Mouse (Mus musculus): Measurements from ENCODE around the gene Lcp1. TPM values are rescaled to one million over a fixed set of nuclear protein-coding genes. Genes with fewer than 3 reads are reported as not detected.
"Not testable (repeated sequence)": the region's sequence is repeated elsewhere in the genome, so short reads cannot be mapped to it uniquely, and the experiment has no call there.

Gene Lcp1
- 10 to 100 TPM; 13.5 to 17.9 TPM for total RNA-seq (2021)
- long read RNA-seq, experiment 1, partial matches to known transcripts = 16 of 21 reads
- long read RNA-seq, experiment 1, other reads (novel, unspliced or antisense) = 5 of 21 reads
- long read RNA-seq, experiment 2, partial matches to known transcripts = 18 of 27 reads
- long read RNA-seq, experiment 2, other reads (novel, unspliced or antisense) = 6 of 27 reads

DNA sequence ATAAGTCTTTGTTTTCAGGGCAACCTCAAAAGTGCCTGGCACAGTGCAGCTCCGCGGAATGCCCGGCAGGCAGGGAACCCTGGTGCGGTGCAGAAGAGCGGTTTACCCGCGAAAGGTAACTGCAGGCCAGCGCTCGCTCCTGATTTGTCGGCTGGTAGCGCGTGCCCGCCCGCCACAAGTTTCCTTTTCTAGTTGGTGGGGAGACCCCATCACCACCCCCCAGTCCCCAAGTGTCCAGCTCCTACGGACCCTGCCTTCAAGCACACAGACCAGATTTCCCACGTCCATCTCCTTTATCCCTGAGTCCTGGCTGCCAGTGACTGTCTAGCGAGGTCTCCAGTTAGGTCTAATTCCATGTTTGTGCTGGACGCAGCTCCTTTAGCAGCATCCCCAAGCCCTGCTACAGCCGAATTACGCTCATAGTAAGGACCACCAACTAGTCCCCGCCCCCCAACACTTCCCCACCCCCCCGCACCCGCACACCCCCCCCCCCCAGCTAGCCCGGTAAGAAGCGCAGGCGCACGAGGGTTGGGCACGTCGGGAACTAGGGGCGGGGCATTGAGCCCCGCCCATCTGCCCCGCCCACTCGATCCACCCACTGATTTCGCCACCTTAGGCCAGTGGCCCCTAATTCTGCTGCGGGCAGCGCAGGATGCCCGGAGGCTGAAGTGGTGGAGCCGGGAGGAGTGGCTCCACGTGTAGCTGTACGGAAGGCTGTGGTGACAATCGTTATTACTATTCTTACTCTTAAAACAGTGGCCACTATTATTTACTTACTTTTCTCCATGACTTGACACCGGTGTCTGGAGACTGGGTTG, at the start of gene Lcp1, which contains the start of gene Lrrc63:
Gene Lcp1, plus strand, starts transcription at position 601 of the 818 bp plus-strand sequence.
Gene Lrrc63, minus strand, starts transcription at position 381 of the 818 bp plus-strand sequence.
- intact Hi-C loops (cut with DNase I) = no loop called here
- peak; percentile 74 to 75 for DNase-seq

- intact Hi-C loops (cut with DNase I) = no loop called here
- DNase-seq = no peak
Measured at GRCm38 (mm10) chr14:75102956-75103355, 27.9 kb upstream of the Lcp1 start.

DNA sequence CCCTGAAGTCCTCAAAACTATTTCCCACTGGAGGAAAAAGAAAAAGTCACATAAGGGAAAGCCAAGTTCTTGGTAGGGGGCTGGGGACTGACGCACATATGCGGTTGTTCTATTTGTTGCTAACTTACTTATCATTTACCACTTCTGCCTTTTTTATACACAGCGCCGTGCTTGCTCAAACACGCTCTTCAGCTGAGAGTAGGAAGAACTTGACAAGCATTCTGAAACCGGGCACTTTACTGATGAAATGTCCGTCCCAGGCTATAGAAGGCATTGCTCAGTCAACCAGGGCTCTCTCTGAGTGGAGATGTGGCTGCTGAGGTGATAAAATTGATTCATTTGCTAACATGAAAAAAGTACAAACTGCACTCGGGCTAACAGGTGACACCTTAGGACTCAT, 9.2 kb upstream of the Lcp1 start:
- intact Hi-C loops (cut with DNase I) = no loop called here

DNA sequence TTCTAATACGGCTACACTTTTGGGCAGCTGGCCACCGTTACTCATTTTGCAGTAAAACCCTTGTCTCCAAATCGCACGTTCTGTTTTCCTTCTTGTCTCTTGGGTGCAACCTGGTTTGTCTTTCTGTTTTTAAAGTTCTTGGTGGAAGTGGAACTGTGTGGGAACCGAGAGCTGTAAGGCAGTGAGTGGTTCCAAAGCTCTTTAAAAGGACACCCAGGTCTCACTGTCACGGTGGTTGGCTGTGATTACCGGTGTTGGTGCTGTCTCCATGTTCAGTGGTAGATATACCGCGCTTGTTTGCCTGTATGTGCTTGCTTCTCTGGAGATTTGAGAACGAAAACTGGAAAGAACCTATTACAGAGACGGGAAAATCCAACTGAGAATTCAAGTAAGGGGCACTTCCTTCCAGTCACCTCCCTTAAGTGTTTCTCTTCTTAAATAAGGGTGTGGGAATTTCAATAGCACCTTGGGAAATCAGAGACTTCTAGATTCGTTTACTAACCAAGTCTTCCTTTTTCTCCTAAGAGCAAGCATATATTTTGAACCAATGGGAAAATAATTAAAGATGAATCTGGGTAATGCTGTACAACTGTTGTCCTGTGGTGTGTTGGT, 529 bp downstream of the Lcp1 start:
- intact Hi-C loops (cut with DNase I) = no loop called here
- no peak for DNase-seq

More for the DNA sequence above, 9.2 kb upstream of the Lcp1 start:
- DNase-seq = no peak

- intact Hi-C loops (cut with DNase I) = no loop called here
- peak in 1 of 2 experiments; percentile 2 for DNase-seq
Measured at GRCm38 (mm10) chr14:75136119-75136966, 5.4 kb downstream of the Lcp1 start.

- intact Hi-C loops (cut with DNase I) = no loop called here
- DNase-seq = no peak
Measured at GRCm38 (mm10) chr14:75138503-75138902, 7.6 kb downstream of the Lcp1 start.

GRCm38 (mm10) chr14:75139225-75139624, 8.3 kb downstream of the Lcp1 start:
- DNase-seq = no peak
- intact Hi-C loops (cut with DNase I) = no loop called here

- DNase-seq; intact Hi-C loops (cut with DNase I): not testable (repeated sequence)
Measured at GRCm38 (mm10) chr14:75147706-75148105, 16.8 kb downstream of the Lcp1 start.

- intact Hi-C loops (cut with DNase I) = no loop called here
- peak; percentile 19 to 23 for DNase-seq
Measured at GRCm38 (mm10) chr14:75148229-75148628, 17.3 kb downstream of the Lcp1 start.

DNA sequence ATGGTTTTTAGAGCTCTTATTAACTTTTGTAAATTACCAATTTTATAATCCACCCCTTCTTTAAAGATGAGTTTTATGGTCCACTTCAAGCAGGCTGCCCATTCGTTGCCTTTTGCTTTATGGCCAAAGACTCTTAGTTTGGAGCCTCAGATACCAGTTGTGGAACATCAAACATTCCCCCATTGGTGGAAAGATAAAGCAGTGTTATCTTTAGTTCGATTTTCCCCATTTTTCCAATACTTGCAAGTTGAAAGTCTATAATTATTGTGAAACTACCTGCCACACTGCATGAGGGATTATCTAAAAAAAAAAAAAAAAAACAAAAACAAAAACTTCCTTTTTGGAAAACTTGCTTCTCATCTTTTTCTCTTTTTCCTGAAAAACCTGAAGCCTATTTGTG, 19.8 kb downstream of the Lcp1 start:
- DNase-seq = no peak

GRCm38 (mm10) chr14:75151146-75151545, 20.2 kb downstream of the Lcp1 start:
- intact Hi-C loops (cut with DNase I) = no loop called here
- no peak for DNase-seq

More for the DNA sequence above, 19.8 kb downstream of the Lcp1 start:
- intact Hi-C loops (cut with DNase I) = no loop called here

DNA sequence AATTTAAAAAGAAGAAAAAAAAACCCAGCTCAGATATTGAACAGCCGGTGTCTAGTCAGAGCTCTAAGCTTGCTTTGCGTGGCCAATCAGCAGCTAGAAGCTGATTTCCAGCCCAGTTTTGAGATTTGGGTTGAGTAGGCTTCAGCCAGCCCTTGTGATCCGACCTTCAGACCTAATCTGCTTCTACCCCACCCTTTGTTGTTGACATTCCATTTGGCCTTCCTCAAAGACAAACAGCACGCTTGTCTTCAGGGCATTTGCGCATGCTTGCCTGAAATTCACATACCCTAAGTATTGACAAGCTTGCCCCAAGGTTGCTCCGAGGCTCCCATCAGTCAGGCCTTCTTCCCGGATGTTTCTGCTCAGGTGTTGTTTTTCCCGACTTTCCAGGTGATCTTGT, 23.6 kb downstream of the Lcp1 start:
- intact Hi-C loops (cut with DNase I) = no loop called here
- no peak for DNase-seq

GRCm38 (mm10) chr14:75159375-75159774, 28.5 kb downstream of the Lcp1 start:
- DNase-seq = no peak
- intact Hi-C loops (cut with DNase I) = no loop called here

GRCm38 (mm10) chr14:75163866-75164265, 33.0 kb downstream of the Lcp1 start:
- intact Hi-C loops (cut with DNase I) = no loop called here
- no peak for DNase-seq

DNA sequence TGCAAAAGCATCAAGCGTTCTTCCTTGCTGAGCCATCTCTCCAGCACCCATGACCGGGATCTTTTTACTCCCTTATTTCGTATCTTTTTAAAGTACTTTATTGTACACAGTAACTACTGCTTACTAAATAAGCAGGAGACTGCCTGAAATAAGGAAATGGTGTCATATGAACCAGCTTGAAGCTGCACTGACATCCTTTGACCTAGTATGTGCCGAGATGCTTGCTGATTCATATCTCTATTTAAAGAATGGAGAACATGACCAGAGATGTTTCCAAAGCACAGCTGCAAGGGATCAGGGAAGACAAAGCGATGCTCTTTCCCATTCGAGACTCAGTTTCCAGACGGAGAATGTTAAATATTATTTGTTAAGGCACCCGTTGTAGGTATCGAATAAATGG, 33.4 kb downstream of the Lcp1 start:
- intact Hi-C loops (cut with DNase I) = no loop called here
- DNase-seq = no peak

- intact Hi-C loops (cut with DNase I) = no loop called here
- DNase-seq = no peak
Measured at GRCm38 (mm10) chr14:75165574-75166131, 34.8 kb downstream of the Lcp1 start.

DNA sequence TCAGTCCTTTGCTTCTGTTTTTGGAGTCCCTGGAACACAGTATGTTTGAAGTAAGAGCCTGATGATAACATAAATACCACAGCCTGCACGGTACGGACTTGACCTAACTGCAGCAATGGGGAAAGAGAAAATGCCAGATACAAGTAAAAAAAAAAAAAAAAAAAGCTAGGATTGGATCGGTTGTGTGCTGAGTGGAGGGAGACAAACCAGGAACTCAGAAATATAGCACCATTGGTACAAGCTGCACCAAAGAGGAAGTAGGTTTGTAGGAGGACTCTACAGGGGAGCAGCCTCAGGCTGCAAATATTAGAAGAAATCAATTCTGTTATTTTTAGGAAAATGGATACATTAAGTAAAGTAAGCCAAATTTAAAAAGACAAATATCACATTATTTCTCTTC, 37.6 kb downstream of the Lcp1 start:
- DNase-seq = no peak
- intact Hi-C loops (cut with DNase I) = no loop called here

GRCm38 (mm10) chr14:75170546-75170945, 39.6 kb downstream of the Lcp1 start:
- intact Hi-C loops (cut with DNase I) = no loop called here
- no peak for DNase-seq

DNA sequence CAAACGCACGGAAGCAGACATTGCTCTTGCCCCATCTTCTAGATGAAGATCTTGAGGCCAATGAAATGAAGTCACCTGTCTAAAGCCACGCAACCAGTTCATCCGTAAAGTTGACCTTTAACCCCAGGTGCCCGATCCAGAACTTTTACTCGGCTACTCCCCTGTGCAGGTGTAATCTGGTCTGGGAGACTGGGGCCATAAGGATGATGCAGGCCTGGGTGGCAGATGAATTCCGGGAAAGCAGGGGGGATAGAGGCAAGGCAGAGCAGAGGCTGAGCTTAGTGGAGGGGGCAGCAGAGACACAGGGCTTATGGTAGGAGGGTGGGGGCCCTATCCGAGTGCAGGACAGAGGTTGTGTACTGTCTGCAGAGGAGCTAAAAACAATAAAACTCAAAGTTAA, 43.4 kb downstream of the Lcp1 start:
- intact Hi-C loops (cut with DNase I) = no loop called here
- DNase-seq = no peak
